Mouse (Mus musculus) embryonic fibroblast, embryonic 13.5 days (primary cell): ENCODE data around the gene Pnkd.

Experiments
- CTCF ChIP-seq: IDR thresholded peaks from 2 replicates; pipeline ENCODE4 v1.5.1; 2011; ENCODE audit warnings: mild to moderate bottlenecking, control low read depth, low read length, moderate library complexity, borderline replicate concordance; ENCODE audit not compliant: insufficient read depth
- POLR2A ChIP-seq: IDR thresholded peaks from 2 replicates; pipeline ENCODE4 v1.6.1; 2011; ENCODE audit warnings: low read depth, mild to moderate bottlenecking, control low read depth, low read length, moderate library complexity

GRCm38 (mm10) chr1:74282896-74283625, 1.7 kb upstream of the Pnkd start:
- TF ChIP-seq CTCF (no peak), POLR2A (no peak)
